Mouse (Mus musculus) bone marrow, adult 2 months (tissue): Measurements from ENCODE around the gene Togaram2.

Source experiments
- CTCF ChIP-seq: fragments of 200-500 bp; IDR thresholded peaks from 2 replicates; pipeline ENCODE4 v1.5.1; 2011; ENCODE audit warnings: low read length, control low read depth; ENCODE audit not compliant: control insufficient read depth, insufficient read depth
- POLR2A ChIP-seq: fragments of 200-500 bp; IDR thresholded peaks from 2 replicates; pipeline ENCODE4 v1.6.1; 2011; ENCODE audit warnings: low read depth, mild to moderate bottlenecking, control low read depth, low read length, borderline replicate concordance; ENCODE audit not compliant: control insufficient read depth

DNA sequence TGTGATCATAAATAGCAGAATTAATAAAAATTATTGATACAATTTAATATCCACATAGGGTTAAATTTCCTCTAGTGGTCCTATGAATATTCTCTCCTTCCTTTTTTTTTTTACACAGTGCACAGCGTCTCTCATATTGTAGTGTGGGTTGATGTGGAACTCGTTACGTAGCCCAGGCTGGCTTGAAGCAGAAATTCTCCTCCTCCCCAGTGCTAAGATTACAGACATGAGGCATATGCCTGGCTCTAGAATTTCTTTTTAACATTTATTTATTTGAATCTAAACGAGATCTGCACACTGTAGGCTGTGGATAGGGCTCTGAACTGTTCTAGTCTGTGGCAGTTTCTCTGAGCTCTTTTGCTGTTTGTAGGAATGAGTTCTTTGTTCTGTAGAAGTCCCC, 102.2 kb downstream of the Togaram2 start:
- no peak for TF ChIP-seq CTCF
- no peak for TF ChIP-seq POLR2A
